Mouse (Mus musculus): ENCODE measurements around the gene Rtp2. TPM values are rescaled to one million over a fixed set of nuclear protein-coding genes. Genes with fewer than 3 reads are reported as not detected.

Rtp2 gene
- polyA plus RNA-seq, 1 experiment from 2014 or later, result not detected

DNA sequence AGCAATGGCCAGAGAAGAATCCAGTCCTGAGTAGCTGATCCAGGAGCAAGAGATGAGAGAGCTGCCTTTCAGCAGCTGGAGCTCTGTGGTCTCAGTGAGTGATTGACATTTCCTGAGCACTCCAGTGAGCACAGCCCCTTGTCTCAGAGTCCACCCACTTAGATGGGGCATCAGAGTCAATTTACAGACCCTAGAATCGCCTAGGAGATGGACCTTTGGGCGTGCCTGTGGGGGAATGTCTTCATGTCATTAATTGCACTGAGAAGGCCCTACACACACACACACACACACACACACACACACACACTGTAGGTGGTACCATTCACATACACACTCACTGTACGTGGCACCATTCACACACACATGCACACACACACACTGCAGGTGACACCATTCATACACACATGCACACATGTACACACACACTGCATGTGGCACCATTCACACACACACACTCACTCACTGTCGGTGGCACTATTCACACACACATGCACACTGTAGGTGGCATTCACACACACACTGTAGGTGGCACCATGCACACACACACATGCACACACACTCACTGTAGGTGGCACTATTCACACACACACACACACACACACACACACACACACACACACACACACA lies 20.0 kb upstream of the Rtp2 start:
- no peak for ATAC-seq (ENCODE audit: insufficient read depth)

DNA sequence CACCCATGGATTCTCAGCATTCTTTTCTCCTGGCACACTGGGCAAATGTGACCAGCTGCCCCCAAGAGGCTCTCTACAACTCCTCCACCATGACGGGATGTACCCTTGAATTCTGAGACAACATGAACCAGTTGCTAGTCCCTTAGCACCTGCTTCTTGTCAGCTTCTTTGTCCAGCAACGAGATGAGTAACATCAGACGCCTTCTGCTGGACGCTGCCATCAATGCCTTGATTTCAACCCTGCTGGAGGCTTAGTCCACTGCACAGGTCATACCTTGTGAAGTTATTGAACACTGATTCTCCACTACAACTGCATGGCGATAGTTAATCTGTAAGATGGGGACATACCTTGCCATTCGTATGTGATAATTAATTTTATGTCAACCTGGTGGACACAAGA lies 15.5 kb upstream of the Rtp2 start:
- no peak overlapping the region for H3K4me2 ChIP-seq
- ATAC-seq (ENCODE audit: insufficient read depth) (no peak), DNase-seq (no peak)
- H3K4me1 ChIP-seq (ENCODE audit: insufficient read depth), result no peaks in the 10 kb centered on the region
- H3K36me3 ChIP-seq (ENCODE audit: insufficient read depth), result no peaks in the 10 kb centered on the region
- H3K9ac ChIP-seq, result no peak overlapping the region
- no peaks in the 10 kb centered on the region for H3K9me3 ChIP-seq (ENCODE audit: low read depth, low read length)
- H3K4me3 ChIP-seq (ENCODE audit: low read depth, low read length), result no peak overlapping the region
- no peaks in the 10 kb centered on the region for H3K27me3 ChIP-seq (ENCODE audit: insufficient read depth, low read length)
- TF ChIP-seq CTCF (IDR thresholded peaks at IDR 0.05; ENCODE audit: low read depth), result no peak
- no peak overlapping the region for H3K27ac ChIP-seq (ENCODE audit: low read depth)
- 83% methylated on average over 6 of the region's 6 CpGs for WGBS

More for the DNA sequence above, 20.0 kb upstream of the Rtp2 start:
- Histone ChIP-seq H3K36me3 (ENCODE audit: insufficient read depth) (no peaks in the 10 kb centered on the region), H3K4me2 (no peak overlapping the region), H3K27ac (ENCODE audit: low read depth) (no peak overlapping the region), H3K9me3 (ENCODE audit: low read depth, low read length) (no peaks in the 10 kb centered on the region), H3K4me3 (ENCODE audit: low read depth, low read length) (no peak overlapping the region), H3K27me3 (ENCODE audit: insufficient read depth, low read length) (no peaks in the 10 kb centered on the region), H3K4me1 (ENCODE audit: insufficient read depth) (no peaks in the 10 kb centered on the region), H3K9ac (no peak overlapping the region)
- no peak for DNase-seq
- TF ChIP-seq CTCF (IDR thresholded peaks at IDR 0.05; ENCODE audit: low read depth), result no peak
- WGBS, result 73% methylated on average over 4 of the region's 4 CpGs

DNA sequence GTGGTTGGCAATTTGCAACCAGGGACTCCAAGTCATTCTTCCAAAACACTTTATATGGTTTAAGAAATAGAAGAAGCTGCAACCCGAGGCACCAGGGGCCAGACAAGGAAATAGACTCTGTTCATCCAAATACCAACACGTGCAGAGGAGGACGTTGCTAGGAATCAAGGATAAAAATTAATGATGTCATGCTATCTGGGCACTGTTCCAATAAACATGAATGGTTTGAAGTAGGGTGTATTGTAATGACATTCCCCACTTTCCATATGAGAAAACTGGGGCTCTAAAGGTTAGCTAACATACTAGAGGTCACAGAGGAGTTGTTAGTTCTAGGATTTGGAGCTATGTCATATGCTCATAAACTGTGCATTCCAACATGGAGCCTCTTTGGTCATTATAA lies 12.6 kb upstream of the Rtp2 start:
- Histone ChIP-seq H3K4me3 (ENCODE audit: low read depth, low read length) (no peak overlapping the region), H3K4me2 (no peak overlapping the region), H3K9me3 (ENCODE audit: low read depth, low read length) (no peaks in the 10 kb centered on the region), H3K27ac (ENCODE audit: low read depth) (no peak overlapping the region), H3K36me3 (ENCODE audit: insufficient read depth) (no peaks in the 10 kb centered on the region), H3K27me3 (ENCODE audit: insufficient read depth, low read length) (no peaks in the 10 kb centered on the region), H3K4me1 (ENCODE audit: insufficient read depth) (no peaks in the 10 kb centered on the region), H3K9ac (no peak overlapping the region)
- WGBS, result 12% methylated on average over 3 of the region's 3 CpGs
- DNase-seq (peak; percentile 59), ATAC-seq (ENCODE audit: insufficient read depth) (no peak)
- TF ChIP-seq CTCF (IDR thresholded peaks at IDR 0.05; ENCODE audit: low read depth), result no peak

DNA sequence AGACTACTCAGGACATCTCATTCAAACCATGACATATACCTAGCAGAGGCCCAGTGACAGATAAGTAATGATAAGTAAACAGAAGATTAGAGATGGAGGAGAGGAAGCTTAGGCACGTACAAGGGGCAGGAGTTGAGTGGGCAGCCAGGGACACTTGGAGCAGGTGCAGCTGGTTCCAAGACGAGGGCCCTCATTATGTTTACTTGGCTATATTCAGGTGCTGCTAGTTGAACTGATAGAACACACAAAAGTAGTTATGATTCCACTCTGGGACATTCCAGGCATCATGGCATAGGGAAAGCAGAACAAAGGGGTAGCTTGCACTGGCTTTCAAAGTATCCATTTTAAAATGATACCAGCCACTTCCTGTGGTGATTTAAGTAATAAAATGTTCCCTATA lies 2.2 kb upstream of the Rtp2 start:
- DNase-seq (no peak), ATAC-seq (ENCODE audit: insufficient read depth) (no peak)
- Histone ChIP-seq H3K27ac (ENCODE audit: low read depth) (peak overlapping the region; percentile 32; the same call in 1 of the 2 replicates), H3K9me3 (ENCODE audit: low read depth, low read length) (no peaks in the 10 kb centered on the region), H3K4me3 (ENCODE audit: low read depth, low read length) (no peak overlapping the region), H3K4me2 (no peak overlapping the region), H3K27me3 (ENCODE audit: insufficient read depth, low read length) (no peaks in the 10 kb centered on the region), H3K9ac (no peak overlapping the region), H3K4me1 (ENCODE audit: insufficient read depth) (no peaks in the 10 kb centered on the region), H3K36me3 (ENCODE audit: insufficient read depth) (no peaks in the 10 kb centered on the region)
- no peak for TF ChIP-seq CTCF (IDR thresholded peaks at IDR 0.05; ENCODE audit: low read depth)
- WGBS, result 28% methylated on average over 2 of the region's 2 CpGs

DNA sequence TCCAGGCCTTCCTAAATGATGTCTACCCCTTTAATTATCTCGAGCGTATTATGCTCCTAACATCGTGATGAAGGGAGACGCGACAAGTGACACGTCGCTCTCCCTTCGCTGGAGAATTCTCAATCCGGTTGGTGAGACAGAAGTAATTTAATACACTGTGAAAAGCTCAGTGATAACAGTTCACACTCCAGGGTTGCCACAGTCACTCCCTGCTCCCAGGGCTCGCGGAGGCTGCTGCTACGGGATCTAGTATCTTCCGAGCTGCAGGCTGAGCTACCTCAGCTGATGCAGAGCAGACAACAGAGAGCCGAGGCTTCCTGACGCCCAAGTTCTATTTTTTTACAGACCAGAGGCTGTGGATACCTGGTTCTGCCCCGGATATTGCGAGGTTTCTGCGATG lies 919 bp downstream of the Rtp2 start:
- no peak for TF ChIP-seq CTCF (IDR thresholded peaks at IDR 0.05; ENCODE audit: low read depth)
- no peak overlapping the region for H3K4me2 ChIP-seq
- 54% methylated on average over 18 of the region's 18 CpGs for WGBS

DNA sequence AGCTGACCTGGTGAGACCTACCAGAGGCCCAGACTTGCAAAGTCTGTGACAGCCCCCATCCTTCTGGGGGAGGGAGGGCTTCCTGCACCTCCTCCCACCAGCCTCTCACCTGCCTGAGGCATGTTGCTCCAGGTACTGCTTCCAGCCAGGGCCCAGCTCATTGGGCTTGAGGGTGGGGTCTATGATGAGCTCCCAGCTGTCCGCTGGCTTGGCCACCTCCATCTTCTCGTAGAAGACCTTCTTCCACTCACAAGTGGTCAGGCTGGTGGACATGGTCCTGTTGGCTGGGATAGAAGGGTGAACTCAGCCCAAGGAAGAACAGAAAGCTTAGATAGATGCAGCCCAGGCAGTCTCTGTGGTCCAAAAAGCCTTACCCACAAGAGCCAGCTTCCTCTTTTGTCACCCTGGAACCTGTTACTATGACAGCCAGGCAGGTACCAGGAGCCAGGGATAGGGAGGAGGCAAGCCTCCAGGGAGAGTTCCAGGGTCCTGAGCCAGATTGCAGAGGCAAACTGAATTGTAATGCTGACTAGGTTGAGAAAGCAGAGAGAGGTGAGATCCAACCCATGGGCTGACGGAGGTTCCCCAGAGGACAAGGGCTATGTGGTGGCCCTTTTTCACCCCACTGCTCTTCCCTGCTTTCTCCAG lies 1.6 kb downstream of the Rtp2 start:
- Histone ChIP-seq H3K4me1 (ENCODE audit: insufficient read depth) (no peaks in the 10 kb centered on the region), H3K9me3 (ENCODE audit: low read depth, low read length) (no peaks in the 10 kb centered on the region), H3K36me3 (ENCODE audit: insufficient read depth) (no peaks in the 10 kb centered on the region), H3K4me2 (no peak overlapping the region), H3K27ac (ENCODE audit: low read depth) (no peak overlapping the region), H3K27me3 (ENCODE audit: insufficient read depth, low read length) (no peaks in the 10 kb centered on the region), H3K9ac (no peak overlapping the region), H3K4me3 (ENCODE audit: low read depth, low read length) (no peak overlapping the region)
- DNase-seq, result no peak
- ATAC-seq (ENCODE audit: insufficient read depth), result no peak
- WGBS, result 77% methylated on average over 3 of the region's 3 CpGs
- no peak for TF ChIP-seq CTCF (IDR thresholded peaks at IDR 0.05; ENCODE audit: low read depth)

More for the DNA sequence above, 919 bp downstream of the Rtp2 start:
- H3K27ac ChIP-seq (ENCODE audit: low read depth), result no peak overlapping the region
- H3K4me3 ChIP-seq (ENCODE audit: low read depth, low read length), result no peak overlapping the region
- no peaks in the 10 kb centered on the region for H3K4me1 ChIP-seq (ENCODE audit: insufficient read depth)
- ATAC-seq (ENCODE audit: insufficient read depth) (no peak), DNase-seq (no peak)
- H3K36me3 ChIP-seq (ENCODE audit: insufficient read depth), result no peaks in the 10 kb centered on the region
- H3K9me3 ChIP-seq (ENCODE audit: low read depth, low read length), result no peaks in the 10 kb centered on the region
- no peak overlapping the region for H3K9ac ChIP-seq
- H3K27me3 ChIP-seq (ENCODE audit: insufficient read depth, low read length), result no peaks in the 10 kb centered on the region

DNA sequence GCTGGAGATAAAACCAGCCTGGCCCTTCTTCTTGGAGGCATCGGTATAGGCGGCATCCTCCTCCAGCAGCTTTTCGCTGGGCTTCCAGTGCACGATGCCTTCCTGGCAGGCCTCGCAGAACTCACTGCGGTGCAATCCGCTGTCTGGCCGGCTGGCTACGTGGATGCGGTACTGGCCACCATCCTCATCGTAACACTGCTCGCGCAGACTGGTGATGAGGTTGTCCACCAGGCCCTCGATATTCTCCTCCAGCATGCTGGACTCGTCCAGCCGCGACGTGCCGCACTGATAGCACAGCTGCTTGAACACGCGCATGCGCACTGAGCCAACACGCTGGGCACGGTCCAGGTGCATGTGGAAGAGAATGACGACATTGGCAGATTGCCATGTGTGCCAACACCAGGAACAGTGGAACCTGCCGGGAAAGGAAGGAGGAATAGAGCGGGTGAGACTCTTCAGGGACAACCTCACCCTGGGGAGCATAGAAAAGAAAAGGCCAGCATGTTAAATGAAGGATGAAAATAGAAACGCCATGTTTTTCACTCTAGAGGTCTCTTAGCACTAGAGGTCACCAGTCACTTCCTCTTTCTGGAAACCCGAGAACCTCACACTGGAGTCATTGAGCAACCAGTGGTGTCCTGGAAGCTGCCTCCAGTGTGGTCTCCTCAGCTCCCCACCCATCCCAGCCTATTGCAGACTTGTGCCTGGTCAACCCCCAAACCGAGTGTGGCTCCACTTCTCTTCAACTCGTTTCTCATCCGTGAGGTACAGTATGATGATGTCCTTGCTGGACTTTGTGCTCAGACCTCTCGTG lies 4.7 kb downstream of the Rtp2 start:
- no peaks in the 10 kb centered on the region for H3K36me3 ChIP-seq (ENCODE audit: insufficient read depth)
- no peaks in the 10 kb centered on the region for H3K9me3 ChIP-seq (ENCODE audit: low read depth, low read length)
- DNase-seq (no peak), ATAC-seq (ENCODE audit: insufficient read depth) (no peak)
- no peaks in the 10 kb centered on the region for H3K4me1 ChIP-seq (ENCODE audit: insufficient read depth)
- H3K9ac ChIP-seq, result no peak overlapping the region
- H3K27me3 ChIP-seq (ENCODE audit: insufficient read depth, low read length), result no peaks in the 10 kb centered on the region
- H3K27ac ChIP-seq (ENCODE audit: low read depth), result no peak overlapping the region
- no peak for TF ChIP-seq CTCF (IDR thresholded peaks at IDR 0.05; ENCODE audit: low read depth)
- 88% methylated on average over 33 of the region's 33 CpGs for WGBS
- no peak overlapping the region for H3K4me2 ChIP-seq
- H3K4me3 ChIP-seq (ENCODE audit: low read depth, low read length), result no peak overlapping the region
